Mouse (Mus musculus) induced T-regulatory cell, adult 2 months (primary cell): Measurements from ENCODE around the gene Braf.
"Not testable (repeated sequence)": the region's sequence is repeated elsewhere in the genome, so short reads cannot be mapped to it uniquely, and the experiment has no call there.

Experiments
- DNase-seq: peaks from one replicate; pipeline ENCODE4 v3.0.0-alpha.2; 2012; ENCODE audit warnings: low read depth

The Braf gene

GRCm38 (mm10) chr6:39724866-39725711, at the start of gene Braf:
Gene Braf, minus strand, starts transcription at chr6:39725463.
- DNase-seq = peak; percentile 93

GRCm38 (mm10) chr6:39775029-39775428, 49.8 kb upstream of the Braf start:
- DNase-seq = no peak

GRCm38 (mm10) chr6:39757229-39757628, 32.0 kb upstream of the Braf start:
- no peak for DNase-seq

- DNase-seq = no peak
Measured at GRCm38 (mm10) chr6:39749881-39750280, 24.6 kb upstream of the Braf start.

- no peak for DNase-seq
Measured at GRCm38 (mm10) chr6:39747094-39747493, 21.8 kb upstream of the Braf start.

- DNase-seq = no peak
Measured at GRCm38 (mm10) chr6:39745456-39745855, 20.2 kb upstream of the Braf start.

- DNase-seq = not testable (repeated sequence)
Measured at GRCm38 (mm10) chr6:39739698-39740097, 14.4 kb upstream of the Braf start.

- DNase-seq = no peak
Measured at GRCm38 (mm10) chr6:39728095-39728494, 2.8 kb upstream of the Braf start.

- peak; percentile 44 for DNase-seq
Measured at GRCm38 (mm10) chr6:39726149-39726548, 886 bp upstream of the Braf start.

GRCm38 (mm10) chr6:39724542-39724865, 759 bp downstream of the Braf start:
- DNase-seq = no peak

- peak; percentile 50 for DNase-seq
Measured at GRCm38 (mm10) chr6:39724071-39724470, 1.2 kb downstream of the Braf start.

- no peak for DNase-seq
Measured at GRCm38 (mm10) chr6:39718567-39718966, 6.7 kb downstream of the Braf start.

- DNase-seq = no peak
Measured at GRCm38 (mm10) chr6:39717049-39717448, 8.2 kb downstream of the Braf start.

GRCm38 (mm10) chr6:39714341-39714740, 10.9 kb downstream of the Braf start:
- peak; percentile 62 for DNase-seq

GRCm38 (mm10) chr6:39713399-39713798, 11.9 kb downstream of the Braf start:
- DNase-seq = no peak

GRCm38 (mm10) chr6:39705625-39706024, 19.6 kb downstream of the Braf start:
- no peak for DNase-seq

- DNase-seq = no peak
Measured at GRCm38 (mm10) chr6:39693126-39693525, 32.1 kb downstream of the Braf start.

- DNase-seq = not testable (repeated sequence)
Measured at GRCm38 (mm10) chr6:39686839-39687238, 38.4 kb downstream of the Braf start.

- peak; percentile 11 for DNase-seq
Measured at GRCm38 (mm10) chr6:39681795-39682194, 43.5 kb downstream of the Braf start.

- DNase-seq = peak; percentile 4
Measured at GRCm38 (mm10) chr6:39680524-39680923, 44.7 kb downstream of the Braf start.

GRCm38 (mm10) chr6:39678241-39678640, 47.0 kb downstream of the Braf start:
- no peak for DNase-seq

GRCm38 (mm10) chr6:39675081-39675480, 50.2 kb downstream of the Braf start:
- no peak for DNase-seq

- no peak for DNase-seq
Measured at GRCm38 (mm10) chr6:39611296-39611695, 114.0 kb downstream of the Braf start.

GRCm38 (mm10) chr6:39610207-39610606, 115.1 kb downstream of the Braf start:
- DNase-seq = peak; percentile 27
